Mouse (Mus musculus) liver, adult 2 months (tissue): ENCODE measurements around the gene Armc2. TPM values are rescaled to one million over a fixed set of nuclear protein-coding genes. Genes with fewer than 3 reads are reported as not detected.
"Not testable (repeated sequence)": the region's sequence is repeated elsewhere in the genome, so short reads cannot be mapped to it uniquely, and the experiment has no call there.

ENCODE experiments used
- DNase-seq: peaks from one replicate; pipeline ENCODE4 v3.0.0-alpha.2; 2011; ENCODE audit warnings: low read depth, low spot score; ENCODE audit errors: extremely low read depth
- H3K27ac ChIP-seq: fragments of 200-500 bp; replicated peaks from 2 replicates; pipeline ENCODE4 v1.5.1; 2012; ENCODE audit warnings: low read depth, mild to moderate bottlenecking, control low read depth, inconsistent platforms, low read length; ENCODE audit not compliant: insufficient read depth
- H3K27me3 ChIP-seq: fragments of 200-500 bp; 2 replicates; pipeline ENCODE4 v1.6.1; 2012; ENCODE audit warnings: mild to moderate bottlenecking, moderate library complexity, low read length, inconsistent platforms; ENCODE audit not compliant: control insufficient read depth, insufficient read depth
- H3K36me3 ChIP-seq: fragments of 200-500 bp; 2 replicates; pipeline ENCODE4 v1.6.1; 2012; ENCODE audit warnings: low read length, inconsistent platforms; ENCODE audit not compliant: control insufficient read depth, insufficient read depth
- H3K4me1 ChIP-seq: fragments of 200-500 bp; 2 replicates; pipeline ENCODE4 v1.6.1; 2011; ENCODE audit warnings: low read length; ENCODE audit not compliant: control insufficient read depth, insufficient read depth
- H3K4me3 ChIP-seq: fragments of 200-500 bp; 2 replicates; pipeline ENCODE4 v1.5.1; 2011; ENCODE audit warnings: low read depth, mild to moderate bottlenecking, control low read depth, low read length, moderate library complexity; ENCODE audit not compliant: insufficient read depth
- H3K79me2 ChIP-seq: fragments of 200-500 bp; 2 replicates; pipeline ENCODE4 v1.6.1; 2012; ENCODE audit warnings: inconsistent platforms, mild to moderate bottlenecking, low read length, moderate library complexity; ENCODE audit not compliant: control insufficient read depth, insufficient read depth
- H3K9ac ChIP-seq: fragments of 200-500 bp; 2 replicates; pipeline ENCODE4 v1.6.1; 2012; ENCODE audit warnings: low read depth, mild to moderate bottlenecking, control low read depth, inconsistent platforms, low read length
- CTCF ChIP-seq: fragments of 200-500 bp; IDR thresholded peaks from 2 replicates; pipeline ENCODE4 v1.5.1; 2011; ENCODE audit warnings: low read depth, low read length, control low read depth
- POLR2A ChIP-seq: fragments of 200-500 bp; IDR thresholded peaks from 2 replicates; pipeline ENCODE4 v1.6.1; 2011; ENCODE audit warnings: low read length, control low read depth; ENCODE audit not compliant: insufficient read depth; ENCODE audit errors: extremely low read depth
- WGBS: fragments of 180-500 bp; shearing (Covaris S2); methylation state at CpG from one replicate; pipeline ENCODE4 v1.1.7; 2018; 5-methylcytosine and 5-hydroxymethylcytosine counted together
- polyA plus RNA-seq: library from polyadenylated mRNA; depleted of rRNA; stranded (reverse); fragments of >200 nt; gene quantifications from 2 replicates; pipeline ENCODE4 v1.2.3, GENCODE M21; 2012
- total RNA-seq: library from RNA; depleted of rRNA; stranded (reverse); fragments of >200 nt; gene quantifications from 2 replicates; pipeline ENCODE4 v1.2.3, GENCODE M21; 2014

Armc2 gene
- total and polyA plus RNA-seq, 2 experiments: 0.09 TPM; not detected in 1

DNA sequence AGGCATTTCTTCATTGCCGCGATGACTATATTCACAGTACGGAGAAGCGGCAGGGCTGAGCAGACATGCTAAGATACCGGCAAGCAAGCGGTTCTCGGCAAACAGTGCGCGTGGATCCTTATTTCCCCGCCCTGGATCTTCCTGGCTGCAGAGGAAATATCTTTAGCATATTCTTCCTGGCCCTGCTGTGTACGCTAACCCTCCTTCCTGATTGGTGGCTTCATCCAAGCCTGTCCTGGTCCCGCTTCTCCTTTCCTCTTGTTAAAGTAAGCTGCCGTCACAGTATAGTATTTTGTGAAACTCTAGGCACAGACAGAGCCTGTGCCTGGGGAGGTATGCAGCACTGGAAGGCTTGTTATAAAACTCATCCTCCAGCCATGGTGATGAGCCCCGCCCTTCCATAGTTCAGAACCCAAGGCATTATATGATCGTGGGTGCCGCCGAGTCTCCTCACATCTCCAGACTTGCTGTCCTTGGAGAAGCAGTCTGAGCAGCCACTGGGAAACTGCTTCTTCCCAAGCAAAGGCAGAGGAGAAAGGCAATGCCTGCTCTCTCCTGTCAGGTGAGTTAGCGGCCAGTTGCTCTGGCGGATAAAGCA is 59.5 kb downstream of the Armc2 start:
- DNase-seq: no peak
- TF ChIP-seq CTCF: no peak
- H3K9ac ChIP-seq: no peak overlapping the region

DNA sequence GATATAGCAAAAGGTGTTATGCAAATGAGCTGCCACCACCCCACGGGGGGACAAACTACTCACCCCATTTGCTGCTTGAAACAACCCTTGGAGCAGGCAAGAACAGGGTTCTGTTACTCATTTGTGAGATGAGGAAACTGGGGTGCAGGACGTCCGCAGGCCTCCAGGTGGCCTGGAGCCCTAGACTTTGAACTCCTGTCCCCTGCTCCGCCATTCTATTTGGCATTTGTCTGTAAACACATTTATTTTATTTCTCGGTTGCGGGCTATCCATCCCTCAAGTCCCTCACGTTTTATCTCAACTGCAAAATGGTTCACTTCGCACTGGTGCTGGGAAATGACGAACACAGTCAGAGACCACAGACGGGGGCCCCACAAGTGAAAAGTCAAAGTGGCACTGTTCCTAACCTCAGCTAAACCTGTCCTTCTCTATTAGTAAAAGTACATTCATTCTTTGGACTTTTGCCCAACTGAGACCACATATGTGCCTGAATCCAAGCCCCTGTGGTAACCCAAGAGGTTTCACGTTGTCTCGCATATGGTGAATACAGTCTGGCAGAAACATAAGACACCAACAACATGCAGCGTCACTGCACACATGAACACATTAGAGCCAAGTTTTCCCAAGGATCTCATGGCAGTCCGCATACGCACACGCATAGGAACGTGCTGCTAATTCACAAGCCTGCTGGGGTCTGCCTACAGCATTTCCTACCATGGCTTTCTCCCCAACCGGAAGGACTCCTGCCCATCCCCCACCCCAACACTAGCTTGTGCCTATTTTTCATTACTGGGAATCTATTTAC is 60.6 kb downstream of the Armc2 start:
- no peaks in the 10 kb centered on the region for H3K79me2 ChIP-seq
- DNase-seq: no peak
- H3K36me3 ChIP-seq: no peaks in the 10 kb centered on the region
- H3K27ac ChIP-seq: no peak overlapping the region
- no peaks in the 10 kb centered on the region for H3K4me1 ChIP-seq
- no peak overlapping the region for H3K4me3 ChIP-seq
- no peak overlapping the region for H3K9ac ChIP-seq
- 89% methylated on average over 18 of the region's 18 CpGs for WGBS
- TF ChIP-seq POLR2A (no peak), CTCF (no peak)
- H3K27me3 ChIP-seq: no peaks in the 10 kb centered on the region

More for the DNA sequence above, 59.5 kb downstream of the Armc2 start:
- Histone ChIP-seq H3K27me3 (no peaks in the 10 kb centered on the region), H3K4me1 (no peaks in the 10 kb centered on the region), H3K4me3 (no peak overlapping the region), H3K36me3 (no peaks in the 10 kb centered on the region), H3K79me2 (no peaks in the 10 kb centered on the region), H3K27ac (no peak overlapping the region)
- 91% methylated on average over 19 of the region's 19 CpGs for WGBS

DNA sequence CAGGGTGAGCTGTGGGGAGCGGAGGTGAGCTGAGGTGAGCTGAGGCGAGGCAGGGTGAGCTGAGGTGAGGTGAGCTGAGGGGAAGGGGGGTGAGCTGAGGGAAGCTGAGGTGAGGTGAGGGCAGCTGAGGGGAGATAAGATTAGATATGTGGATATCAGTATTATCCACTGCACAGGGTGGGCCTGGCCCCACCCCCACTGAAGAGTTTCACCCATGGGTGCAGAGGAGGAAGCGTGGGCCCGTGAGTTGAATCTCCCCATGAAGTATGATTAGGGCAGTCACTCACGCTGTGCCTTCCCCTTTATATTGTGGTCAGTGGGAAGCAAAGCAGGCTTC is 64.7 kb downstream of the Armc2 start:
- Histone ChIP-seq H3K4me3 (no peak overlapping the region), H3K36me3 (no peaks in the 10 kb centered on the region), H3K27me3 (no peaks in the 10 kb centered on the region), H3K27ac (no peak overlapping the region), H3K4me1 (no peaks in the 10 kb centered on the region), H3K9ac (no peak overlapping the region), H3K79me2 (no peaks in the 10 kb centered on the region)
- TF ChIP-seq CTCF (no peak), POLR2A (no peak)
- 93% methylated on average over 5 of the region's 5 CpGs for WGBS
- no peak for DNase-seq

DNA sequence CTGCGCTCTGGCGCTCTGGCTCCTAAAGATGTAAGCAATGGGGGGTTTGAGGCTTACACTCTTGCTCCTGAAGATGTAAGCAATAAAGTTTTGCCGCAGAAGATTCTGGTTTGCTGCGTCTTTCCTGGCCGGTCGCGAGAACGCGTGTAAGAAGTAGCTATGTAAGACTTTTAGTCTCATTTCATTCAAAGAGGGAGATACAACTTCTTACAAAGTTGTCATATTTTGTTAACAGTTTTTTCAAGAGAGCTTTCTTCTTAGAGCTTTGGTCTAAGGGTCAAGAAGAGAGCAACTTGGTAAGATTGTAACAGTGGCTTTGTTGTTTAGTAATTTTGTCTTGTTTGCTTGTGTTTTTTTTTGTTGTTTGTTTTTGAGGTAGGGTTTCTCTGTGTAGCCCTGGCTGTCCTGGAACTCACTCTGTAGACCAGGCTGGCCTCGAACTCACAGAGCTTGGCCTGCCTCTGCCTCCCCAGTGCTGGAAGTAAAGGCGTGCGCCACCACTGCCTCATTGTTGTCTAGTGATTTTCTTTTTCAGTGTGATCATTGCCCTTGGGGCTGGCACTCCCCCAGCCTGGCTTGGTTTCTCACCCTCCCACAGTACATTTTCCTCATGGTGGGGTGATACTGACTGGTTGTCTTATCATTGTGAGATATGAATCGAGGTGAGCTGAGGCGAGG is 65.3 kb downstream of the Armc2 start:
- WGBS: 97% methylated on average over 14 of the region's 14 CpGs
- Histone ChIP-seq H3K27me3 (no peaks in the 10 kb centered on the region), H3K4me1 (no peaks in the 10 kb centered on the region), H3K36me3 (no peaks in the 10 kb centered on the region), H3K27ac (no peak overlapping the region), H3K4me3 (no peak overlapping the region), H3K79me2 (no peaks in the 10 kb centered on the region), H3K9ac (no peak overlapping the region)
- TF ChIP-seq CTCF: no peak
- TF ChIP-seq POLR2A: no peak
- DNase-seq: no peak

DNA sequence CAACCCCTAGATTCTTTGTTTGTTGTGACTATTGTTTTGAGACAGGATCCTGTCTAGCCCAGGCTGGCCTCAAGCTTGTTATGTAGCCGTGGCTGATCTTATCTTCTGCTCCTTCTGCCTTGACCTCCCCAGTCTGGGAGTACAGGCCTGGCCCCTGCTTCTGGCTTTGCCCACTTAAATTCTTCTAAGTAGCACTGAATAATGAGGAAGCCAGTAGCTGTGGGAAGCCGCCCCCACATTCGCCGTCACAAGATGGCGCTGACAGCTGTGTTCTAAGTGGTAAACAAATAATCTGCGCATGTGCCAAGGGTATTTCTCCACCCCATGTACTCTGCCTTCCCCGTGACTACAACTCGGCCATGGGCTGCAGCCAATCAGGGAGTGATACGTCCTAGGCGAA is 65.9 kb downstream of the Armc2 start:
- not testable (repeated sequence) for H3K27ac ChIP-seq, H3K79me2 ChIP-seq, DNase-seq, H3K9ac ChIP-seq, H3K4me1 ChIP-seq, H3K27me3 ChIP-seq, H3K4me3 ChIP-seq, H3K36me3 ChIP-seq
- 91% methylated on average over 10 of the region's 10 CpGs for WGBS

DNA sequence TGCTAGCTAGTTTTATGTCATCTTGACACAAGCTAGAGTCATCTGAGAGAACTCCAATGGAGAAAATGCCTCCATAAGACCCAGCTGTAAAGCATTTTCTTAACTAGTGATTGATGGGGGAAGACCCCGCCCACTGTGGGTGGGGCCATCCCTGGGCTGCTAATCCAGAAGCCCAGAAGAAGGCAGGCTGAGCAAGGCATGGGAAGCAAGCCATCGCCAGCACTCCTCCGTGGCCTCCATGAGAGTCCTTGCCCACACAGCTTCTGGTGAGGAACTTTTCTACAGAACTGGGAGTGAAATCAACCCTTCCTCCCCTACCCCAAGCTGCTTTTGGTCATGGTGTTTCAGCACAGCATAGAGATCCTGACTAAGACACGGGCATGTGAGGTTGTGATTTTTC is 79.2 kb downstream of the Armc2 start:
- 82% methylated on average over 4 of the region's 4 CpGs for WGBS

More for the DNA sequence above, 79.2 kb downstream of the Armc2 start:
- Histone ChIP-seq H3K4me3 (no peak overlapping the region), H3K36me3 (no peaks in the 10 kb centered on the region), H3K27ac (no peak overlapping the region), H3K79me2 (no peaks in the 10 kb centered on the region), H3K4me1 (0 out of 2 replicates have a peak, but pooled peaks cover 3% of the 10 kb centered on the region), H3K27me3 (no peaks in the 10 kb centered on the region), H3K9ac (no peak overlapping the region)
- no peak for TF ChIP-seq POLR2A
- no peak for TF ChIP-seq CTCF
- DNase-seq: no peak
